20 mouse cellular contexts compared by ENCODE assay signal in genomic region chr2:100399776-100400175, GRCm38 (mm10).
DNase-seq lines count a peak whose midpoint lies in the region; ATAC-seq and TF ChIP-seq lines count a peak whose summit lies in the region.
"Had no signal": no experiment of that assay in that cellular context is flagged by ENCODE, and none has a peak within 500 bp of the region (broad histone marks: within the 10 kb centered on the region; RNA-seq: fewer than 3 reads in every experiment).

No protein-coding gene starts in this region.

- no peak overlapping the region for H3K4me3 ChIP-seq in forebrain, embryonic 14.5 days (ENCODE audit: low read depth, low read length)
- H3K4me3 ChIP-seq in forebrain, embryonic 11.5 days (ENCODE audit: low read depth, low read length) = no peak overlapping the region
- no peak overlapping the region for H3K4me3 ChIP-seq in midbrain, embryonic 12.5 days
- H3K4me3 ChIP-seq in midbrain, embryonic 10.5 days = no peak overlapping the region
- H3K4me3 ChIP-seq in ES-E14 (ENCODE audit: insufficient read depth in 1 of 2, low read depth in 1 of 2, low read length in 2 of 2, poor library complexity in 1 of 2, severe bottlenecking in 1 of 2) = no peak overlapping the region
- H3K4me3 ChIP-seq: embryonic facial prominence, embryonic 13.5 days; heart, adult 2 months; heart, embryonic 15.5 days; hindbrain, embryonic 10.5 days; intestine, embryonic 15.5 days had no signal

- H3K9ac ChIP-seq in forebrain, embryonic 14.5 days (ENCODE audit: low read length) = no peak overlapping the region
- H3K9ac ChIP-seq in forebrain, embryonic 11.5 days (ENCODE audit: low read length) = no peak overlapping the region
- H3K9ac ChIP-seq in midbrain, embryonic 12.5 days (replicated peaks) = no peak overlapping the region
- H3K9ac ChIP-seq in ES-E14 (ENCODE audit: insufficient read depth, low read depth, low read length, poor library complexity, severe bottlenecking) = no peak overlapping the region
- H3K9ac ChIP-seq: embryonic facial prominence, embryonic 13.5 days; heart, embryonic 15.5 days; hindbrain, embryonic 14.5 days; intestine, embryonic 15.5 days had no signal

- peak; percentile 46 for DNase-seq in forebrain, embryonic 14.5 days (ENCODE audit: low spot score)
- no peak for DNase-seq in forebrain, embryonic 11.5 days (ENCODE audit: low spot score)
- DNase-seq in midbrain, embryonic 10.5 days (ENCODE audit: low spot score) = no peak
- no peak for DNase-seq in ES-E14 (ENCODE audit: low read depth, low spot score)
- DNase-seq in lung, postnatal 4 days = no peak
- DNase-seq in frontal cortex, postnatal 14 days (ENCODE audit: low spot score in 2 of 2) = no peak
- DNase-seq: adrenal gland, postnatal 10 days; cerebellum, adult 18-20 months; cerebellum, adult 9-11 months; cerebellum, postnatal 36 days; gastrocnemius, postnatal 14 days; heart, adult 2 months; heart, postnatal 14 days had no signal

- in situ Hi-C loops in ES-E14 (cut with MboI; ENCODE audit: low sequenced_read_pairs in 2 of 2, unreplicated experiment in 2 of 2) = no loop called here

- ATAC-seq in forebrain, embryonic 14.5 days = peak; percentile 48; the same call in 1 of the 2 replicates
- no peak for ATAC-seq in forebrain, embryonic 11.5 days (replicated peaks; ENCODE audit: low FRiP score)
- peak; percentile 68 for ATAC-seq in midbrain, embryonic 12.5 days (ENCODE audit: low FRiP score, low read depth)
- ATAC-seq: intestine, embryonic 15.5 days had no signal

- H3K27me3 ChIP-seq in forebrain, embryonic 14.5 days (replicated peaks; ENCODE audit: control insufficient read depth, insufficient read depth, low read length) = no peaks in the 10 kb centered on the region
- H3K27me3 ChIP-seq in forebrain, embryonic 11.5 days (ENCODE audit: control insufficient read depth, insufficient read depth, low read length) = no peaks in the 10 kb centered on the region
- H3K27me3 ChIP-seq in midbrain, embryonic 12.5 days = no peaks in the 10 kb centered on the region
- no peaks in the 10 kb centered on the region for H3K27me3 ChIP-seq in midbrain, embryonic 10.5 days (ENCODE audit: low read depth, poor library complexity, severe bottlenecking)
- H3K27me3 ChIP-seq: embryonic facial prominence, embryonic 13.5 days; heart, embryonic 15.5 days; intestine, embryonic 15.5 days had no signal

- H3K9me3 ChIP-seq in forebrain, embryonic 14.5 days (replicated peaks; ENCODE audit: control insufficient read depth, low read length) = no peaks in the 10 kb centered on the region
- H3K9me3 ChIP-seq in forebrain, embryonic 11.5 days (ENCODE audit: control insufficient read depth, low read length) = no peaks in the 10 kb centered on the region
- no peaks in the 10 kb centered on the region for H3K9me3 ChIP-seq in midbrain, embryonic 12.5 days
- no peaks in the 10 kb centered on the region for H3K9me3 ChIP-seq in midbrain, embryonic 10.5 days (replicated peaks)
- H3K9me3 ChIP-seq in ES-E14 (ENCODE audit: control insufficient read depth, insufficient read depth, low read depth, low read length) = no peaks in the 10 kb centered on the region
- H3K9me3 ChIP-seq: embryonic facial prominence, embryonic 13.5 days; heart, embryonic 15.5 days; hindbrain, embryonic 10.5 days; intestine, embryonic 15.5 days had no signal

- H3K27ac ChIP-seq in forebrain, embryonic 14.5 days (ENCODE audit: low read depth, low read length) = no peak overlapping the region
- H3K27ac ChIP-seq in forebrain, embryonic 11.5 days (ENCODE audit: low read depth, low read length) = no peak overlapping the region
- no peak overlapping the region for H3K27ac ChIP-seq in midbrain, embryonic 12.5 days (replicated peaks)
- H3K27ac ChIP-seq in midbrain, embryonic 10.5 days (replicated peaks) = no peak overlapping the region
- H3K27ac ChIP-seq in ES-E14 (ENCODE audit: insufficient read depth, low read depth, low read length, poor library complexity, severe bottlenecking) = no peak overlapping the region
- H3K27ac ChIP-seq: embryonic facial prominence, embryonic 13.5 days; heart, adult 2 months; heart, embryonic 15.5 days; hindbrain, embryonic 10.5 days; hindbrain, embryonic 14.5 days; intestine, embryonic 15.5 days had no signal

- peaks cover 4% of the 10 kb centered on the region for H3K4me1 ChIP-seq in forebrain, embryonic 14.5 days (ENCODE audit: control insufficient read depth, insufficient read depth, low read length)
- H3K4me1 ChIP-seq in forebrain, embryonic 11.5 days (replicated peaks; ENCODE audit: control insufficient read depth, insufficient read depth, low read length) = no peaks in the 10 kb centered on the region
- H3K4me1 ChIP-seq in midbrain, embryonic 12.5 days = no peaks in the 10 kb centered on the region
- 0 out of 2 replicates have a peak, but pooled peaks cover 3% of the 10 kb centered on the region for H3K4me1 ChIP-seq in midbrain, embryonic 10.5 days
- peaks cover 0 to 3% of the 10 kb centered on the region in 2 experiments; a peak in 1 of 4 replicates for H3K4me1 ChIP-seq in ES-E14 (ENCODE audit: control insufficient read depth in 2 of 2, insufficient read depth in 2 of 2, low read length in 2 of 2, poor library complexity in 1 of 2)
- H3K4me1 ChIP-seq: embryonic facial prominence, embryonic 13.5 days; heart, embryonic 15.5 days; hindbrain, embryonic 10.5 days; intestine, embryonic 15.5 days had no signal

- H3K4me2 ChIP-seq in forebrain, embryonic 14.5 days (ENCODE audit: low read length) = no peak overlapping the region
- no peak overlapping the region for H3K4me2 ChIP-seq in forebrain, embryonic 11.5 days (ENCODE audit: low read depth, low read length, severe bottlenecking)
- no peak overlapping the region for H3K4me2 ChIP-seq in midbrain, embryonic 12.5 days (replicated peaks)
- H3K4me2 ChIP-seq: embryonic facial prominence, embryonic 13.5 days; heart, embryonic 11.5 days; heart, embryonic 15.5 days; hindbrain, embryonic 14.5 days; intestine, embryonic 15.5 days had no signal

- no peaks in the 10 kb centered on the region for H3K36me3 ChIP-seq in forebrain, embryonic 14.5 days (ENCODE audit: control insufficient read depth, insufficient read depth, low read length)
- H3K36me3 ChIP-seq in forebrain, embryonic 11.5 days (ENCODE audit: control insufficient read depth, insufficient read depth, low read length) = no peaks in the 10 kb centered on the region
- no peaks in the 10 kb centered on the region for H3K36me3 ChIP-seq in midbrain, embryonic 12.5 days
- no peaks in the 10 kb centered on the region for H3K36me3 ChIP-seq in midbrain, embryonic 10.5 days
- no peaks in the 10 kb centered on the region for H3K36me3 ChIP-seq in ES-E14 (ENCODE audit: control insufficient read depth, insufficient read depth, low read length, poor library complexity, severe bottlenecking)
- H3K36me3 ChIP-seq: embryonic facial prominence, embryonic 13.5 days; heart, embryonic 15.5 days; hindbrain, embryonic 10.5 days; intestine, embryonic 15.5 days had no signal

TF ChIP-seq in ES-E14, 5 proteins besides CTCF, POLR2A, EP300 and RAD21:
- no peak for TF ChIP-seq ZC3H11A (IDR thresholded peaks at IDR 0.05; ENCODE audit: borderline replicate concordance, low read depth, low read length)
- TF ChIP-seq ZNF384 (IDR thresholded peaks at IDR 0.05; ENCODE audit: low read depth, low read length) = peak; percentile 94
TF ChIP-seq in ES-E14: peak in this region for 1.
